Mouse (Mus musculus) lung, postnatal 0 days (tissue): Measurements from ENCODE around the gene Des.

ENCODE experiments used
- CTCF ChIP-seq: IDR thresholded peaks from 2 replicates; pipeline ENCODE4 v1.5.1; 2016; ENCODE audit warnings: antibody characterized with exemption, mild to moderate bottlenecking
- EP300 ChIP-seq: IDR thresholded peaks from 2 replicates; pipeline ENCODE4 v1.6.1; 2016; ENCODE audit warnings: antibody characterized with exemption, mild to moderate bottlenecking, control low read depth

DNA sequence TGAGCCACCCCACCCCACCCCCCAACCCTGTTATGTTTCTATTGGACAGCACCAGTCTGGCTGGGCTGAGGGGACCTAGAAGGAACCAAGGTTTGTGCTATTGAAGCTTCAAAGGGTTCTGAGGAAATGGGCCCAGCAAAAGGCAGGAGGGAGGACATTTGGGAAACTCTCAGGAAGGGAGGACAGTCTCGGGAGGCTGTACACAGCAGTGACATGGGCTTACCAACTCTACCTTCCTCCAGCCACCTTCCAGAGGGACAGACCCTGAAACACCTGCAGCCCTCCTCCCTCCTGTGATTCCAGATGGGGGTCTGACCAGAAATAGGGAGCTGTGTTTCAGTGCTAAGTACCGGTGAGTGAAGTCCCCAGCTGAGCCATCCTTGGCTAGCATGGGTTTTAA, 19.6 kb upstream of the Des start:
- TF ChIP-seq CTCF: no peak
- no peak for TF ChIP-seq EP300
